Mouse (Mus musculus) neural tube, embryonic 11.5 days (tissue): ENCODE measurements around the gene Gpr153. TPM values are rescaled to one million over a fixed set of nuclear protein-coding genes. Genes with fewer than 3 reads are reported as not detected.
A peak's percentile ranks its signal among the peaks of the same experiment; 100 is the strongest.

ENCODE experiments used
- ATAC-seq: fragments of 200-750 bp; cut with Nextera tagmentation; 2 replicates; pipeline ENCODE4 v1.8.0; 2017; ENCODE audit warnings: moderate number of reproducible peaks, mild to moderate bottlenecking, moderate TSS enrichment, moderate library complexity; ENCODE audit not compliant: insufficient read depth, low FRiP score, low TSS enrichment
- DNase-seq: peaks from one replicate; pipeline ENCODE4 v3.0.0-alpha.2; 2015; ENCODE audit warnings: low spot score
- H3K27ac ChIP-seq: fragments of 300-500 bp; sonication (generic); 2 replicates; pipeline ENCODE4 v1.5.1; 2014; ENCODE audit warnings: low read depth, mild to moderate bottlenecking, low read length
- H3K27me3 ChIP-seq: fragments of 300-500 bp; sonication (generic); 2 replicates; pipeline ENCODE4 v1.6.1; 2014; ENCODE audit warnings: mild to moderate bottlenecking, low read length, mixed read lengths; ENCODE audit not compliant: control insufficient read depth, insufficient read depth
- H3K36me3 ChIP-seq: fragments of 300-500 bp; sonication (generic); 2 replicates; pipeline ENCODE4 v1.6.1; 2014; ENCODE audit warnings: mild to moderate bottlenecking, low read length, moderate library complexity, mixed read lengths; ENCODE audit not compliant: control insufficient read depth, insufficient read depth
- H3K4me1 ChIP-seq: fragments of 300-500 bp; sonication (generic); 2 replicates; pipeline ENCODE4 v1.6.1; 2014; ENCODE audit warnings: low read length, mixed read lengths; ENCODE audit not compliant: control insufficient read depth, insufficient read depth
- H3K4me2 ChIP-seq: fragments of 300-500 bp; sonication (generic); 2 replicates; pipeline ENCODE4 v1.6.1; 2014; ENCODE audit warnings: low read depth, mild to moderate bottlenecking, moderate library complexity
- H3K4me3 ChIP-seq: fragments of 300-500 bp; sonication (generic); 2 replicates; pipeline ENCODE4 v1.5.1; 2014; ENCODE audit warnings: low read depth, low read length
- H3K9ac ChIP-seq: fragments of 300-500 bp; sonication (generic); 2 replicates; pipeline ENCODE4 v1.6.1; 2014; ENCODE audit warnings: mild to moderate bottlenecking, low read length
- H3K9me3 ChIP-seq: fragments of 300-500 bp; sonication (generic); 2 replicates; pipeline ENCODE4 v1.6.1; 2016; ENCODE audit warnings: low read length; ENCODE audit not compliant: control insufficient read depth
- WGBS: fragments of 180-500 bp; shearing (Covaris S2); extraction: QIAGEN DNeasy Blood & Tissue Kit; methylation state at CpG from one replicate; pipeline ENCODE4 v1.1.7; 2014; 5-methylcytosine and 5-hydroxymethylcytosine counted together
- polyA plus RNA-seq: library from polyadenylated mRNA; unstranded; fragments of >200 nt; fragmentation: Nextera tagmentation; extraction: Ambion mirVana; gene quantifications from 2 replicates; pipeline ENCODE4 v1.2.1, GENCODE M21; 2014

Gene Gpr153
- polyA plus RNA-seq, 1 experiment from 2014 or later = 8.3 TPM

- peaks cover 7% of the 10 kb centered on the region for H3K36me3 ChIP-seq
- H3K27ac ChIP-seq = peak within 1 kb of the TSS; percentile 54; the same call in 1 of the 2 replicates
- peak within 1 kb of the TSS; percentile 91 for H3K9ac ChIP-seq
- H3K4me3 ChIP-seq = peak within 1 kb of the TSS; percentile 93
- peak within 1 kb of the TSS; percentile 69 for H3K4me2 ChIP-seq
- H3K4me1 ChIP-seq = peaks cover 8% of the 10 kb centered on the region; the same call in 1 of the 2 replicates
- ATAC-seq (peak; percentile 93), DNase-seq (peak; percentile 94)
- no peaks in the 10 kb centered on the region for H3K9me3 ChIP-seq
- no peaks in the 10 kb centered on the region for H3K27me3 ChIP-seq
- WGBS = under 1% methylated on average over 69 of the region's 70 CpGs
These were observed 51.8 kb downstream of the Gpr153 start, which contains the start of gene Rpl22 for GRCm38 (mm10) chr4:152325574-152326411. Gene Rpl22 (plus strand): TSS chr4:152325742.

GRCm38 (mm10) chr4:152326543-152326942 lies 52.5 kb downstream of the Gpr153 start:
- no peak for ATAC-seq

DNA sequence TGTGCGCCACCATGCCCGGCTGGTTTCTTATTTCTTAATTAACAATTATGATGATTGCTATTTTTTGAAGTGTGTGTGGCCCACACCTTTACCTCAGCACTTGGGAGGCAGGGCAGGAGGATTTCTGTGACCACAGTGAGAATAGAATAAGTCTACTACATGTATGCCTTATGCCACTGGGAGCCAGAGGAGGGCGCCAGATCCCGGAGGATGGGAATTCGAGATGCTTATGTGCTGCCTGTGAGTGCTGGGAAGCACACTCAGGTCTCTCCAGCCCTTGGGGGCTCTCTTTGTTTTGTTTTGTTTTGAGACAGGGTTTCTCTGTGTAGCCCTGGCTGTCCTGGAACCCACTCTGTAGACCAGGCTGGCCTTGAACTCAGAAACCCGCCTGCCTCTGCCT lies 54.7 kb downstream of the Gpr153 start:
- Histone ChIP-seq H3K4me1 (peaks cover 8% of the 10 kb centered on the region; the same call in 1 of the 2 replicates), H3K9me3 (no peaks in the 10 kb centered on the region), H3K27me3 (no peaks in the 10 kb centered on the region), H3K27ac (no peak overlapping the region), H3K4me2 (no peak overlapping the region), H3K36me3 (peaks cover 23% of the 10 kb centered on the region), H3K9ac (no peak overlapping the region), H3K4me3 (no peak overlapping the region)
- WGBS = 87% methylated on average over 6 of the region's 6 CpGs
- DNase-seq (no peak), ATAC-seq (no peak)

More at GRCm38 (mm10) chr4:152326543-152326942, 52.5 kb downstream of the Gpr153 start:
- Histone ChIP-seq H3K4me2 (peak overlapping the region; percentile 69), H3K4me1 (peaks cover 8% of the 10 kb centered on the region; the same call in 1 of the 2 replicates), H3K36me3 (peaks cover 11% of the 10 kb centered on the region), H3K9ac (peak overlapping the region; percentile 91), H3K9me3 (no peaks in the 10 kb centered on the region), H3K27me3 (no peaks in the 10 kb centered on the region), H3K27ac (no peak overlapping the region), H3K4me3 (peak overlapping the region; percentile 93)
- 3% methylated on average over 11 of the region's 11 CpGs for WGBS
- no peak for DNase-seq

DNA sequence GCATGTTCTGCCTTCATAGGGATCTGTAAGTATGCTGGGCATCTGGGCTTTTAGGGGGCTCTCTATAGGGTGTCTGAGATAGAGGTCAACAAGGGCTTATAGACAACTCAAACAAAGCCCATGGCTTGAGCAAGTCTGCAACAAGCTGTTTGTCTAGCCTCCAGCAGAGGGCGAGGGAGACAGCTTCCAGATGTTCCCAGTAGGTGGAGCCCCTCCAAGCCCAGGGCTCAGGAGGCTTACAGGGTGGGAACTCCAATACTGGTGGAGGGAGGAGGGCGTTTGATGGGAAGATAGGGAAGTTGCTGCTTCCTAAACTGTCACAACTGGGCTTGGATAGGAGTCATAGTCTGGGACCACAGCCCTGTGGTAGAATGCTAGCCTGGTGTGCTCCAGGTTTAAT lies 58.9 kb downstream of the Gpr153 start:
- peak; percentile 78 for DNase-seq
- H3K27ac ChIP-seq = no peak overlapping the region
- H3K36me3 ChIP-seq = peaks cover 27% of the 10 kb centered on the region
- no peak overlapping the region for H3K9ac ChIP-seq
- peak; percentile 45; the same call in 1 of the 2 replicates for ATAC-seq
- no peaks in the 10 kb centered on the region for H3K4me1 ChIP-seq
- H3K27me3 ChIP-seq = peaks cover 7% of the 10 kb centered on the region
- no peak overlapping the region for H3K4me2 ChIP-seq
- H3K9me3 ChIP-seq = no peaks in the 10 kb centered on the region
- H3K4me3 ChIP-seq = no peak overlapping the region
- WGBS = 41% methylated on average over 2 of the region's 2 CpGs

GRCm38 (mm10) chr4:152333587-152333986 lies 59.6 kb downstream of the Gpr153 start:
- H3K4me3 ChIP-seq = no peak overlapping the region

More at GRCm38 (mm10) chr4:152333587-152333986, 59.6 kb downstream of the Gpr153 start:
- ATAC-seq (no peak), DNase-seq (no peak)
- no peaks in the 10 kb centered on the region for H3K9me3 ChIP-seq
- peaks cover 14% of the 10 kb centered on the region for H3K27me3 ChIP-seq
- peaks cover 2% of the 10 kb centered on the region; the same call in 1 of the 2 replicates for H3K4me1 ChIP-seq
- H3K36me3 ChIP-seq = peaks cover 27% of the 10 kb centered on the region
- WGBS = 94% methylated on average over 12 of the region's 12 CpGs
- no peak overlapping the region for H3K9ac ChIP-seq
- no peak overlapping the region for H3K27ac ChIP-seq
- no peak overlapping the region for H3K4me2 ChIP-seq

Other genes starting within 250 kb of the Gpr153 start
- gene Zbtb48, start 246.6 kb upstream of the Gpr153 start, polyA plus RNA-seq = 17.4 and 23.8 TPM in 2 replicates
- 0.38 and 0.66 TPM in 2 replicates for gene Tas1r1, start 235.7 kb upstream of the Gpr153 start, polyA plus RNA-seq
- 31.8 and 32.8 TPM in 2 replicates for gene Nol9, start 234.9 kb upstream of the Gpr153 start, polyA plus RNA-seq
- gene Plekhg5, start 201.7 kb upstream of the Gpr153 start, polyA plus RNA-seq = 7.2 and 7.3 TPM in 2 replicates
- 0.42 and 0.62 TPM in 2 replicates for gene Tnfrsf25, start 158.3 kb upstream of the Gpr153 start, polyA plus RNA-seq
- 0.48 and 1.1 TPM in 2 replicates for gene Espn, start 121.9 kb upstream of the Gpr153 start, polyA plus RNA-seq
- 2.9 and 3.5 TPM in 2 replicates for gene Hes2, start 115.4 kb upstream of the Gpr153 start, polyA plus RNA-seq
- 159 and 173 TPM in 2 replicates for gene Acot7, start 96.1 kb upstream of the Gpr153 start, polyA plus RNA-seq
- 1.6 and 2.3 TPM in 2 replicates for gene Hes3, start 17.4 kb downstream of the Gpr153 start, polyA plus RNA-seq
- 27.1 and 31.3 TPM in 2 replicates for gene Icmt, start 23.0 kb downstream of the Gpr153 start, polyA plus RNA-seq
- 2.1 and 2.2 TPM in 2 replicates for gene Rnf207, start 44.8 kb downstream of the Gpr153 start, polyA plus RNA-seq
- gene Rpl22, start 51.5 kb downstream of the Gpr153 start, polyA plus RNA-seq = 311 and 312 TPM in 2 replicates
- 0.20 and 0.31 TPM in 2 replicates for gene Chd5, start 64.4 kb downstream of the Gpr153 start, polyA plus RNA-seq
- 4.6 and 5.0 TPM in 2 replicates for gene Nphp4, start 202.5 kb downstream of the Gpr153 start, polyA plus RNA-seq
- gene Kcnab2, start 203.6 kb downstream of the Gpr153 start, polyA plus RNA-seq = 8.5 and 8.6 TPM in 2 replicates